Mouse (Mus musculus) spleen, postnatal 14 days (tissue): Measurements from ENCODE around the gene Igsf11.

Source experiments
- DNase-seq, 2 experiments: peaks; one replicate each; pipeline ENCODE4 v3.0.0; 2021 to 2022; ENCODE audit warnings: low spot score in 2 of 2

Igsf11 gene

GRCm38 (mm10) chr16:38892371-38892770, at the start of gene Igsf11:
TSS of gene Igsf11 (plus strand) at chr16:38892671.
- no peak for DNase-seq

GRCm38 (mm10) chr16:38858120-38858749, 34.2 kb upstream of the Igsf11 start:
- no peak for DNase-seq

- DNase-seq = no peak
Measured at GRCm38 (mm10) chr16:38860548-38860947, 31.9 kb upstream of the Igsf11 start.

GRCm38 (mm10) chr16:38864358-38864757, 28.1 kb upstream of the Igsf11 start:
- DNase-seq = no peak

- DNase-seq = no peak
Measured at GRCm38 (mm10) chr16:38873231-38873630, 19.2 kb upstream of the Igsf11 start.

- no peak for DNase-seq
Measured at GRCm38 (mm10) chr16:38874481-38874880, 18.0 kb upstream of the Igsf11 start.

GRCm38 (mm10) chr16:38898816-38899425, 6.5 kb downstream of the Igsf11 start:
- no peak for DNase-seq

- DNase-seq = no peak
Measured at GRCm38 (mm10) chr16:38900024-38900423, 7.6 kb downstream of the Igsf11 start.

GRCm38 (mm10) chr16:38902111-38902778, 9.8 kb downstream of the Igsf11 start:
- peak; percentile 60 to 75 for DNase-seq

GRCm38 (mm10) chr16:38903020-38903419, 10.5 kb downstream of the Igsf11 start:
- DNase-seq = no peak

- no peak for DNase-seq
Measured at GRCm38 (mm10) chr16:38904202-38904601, 11.7 kb downstream of the Igsf11 start.

- no peak for DNase-seq
Measured at GRCm38 (mm10) chr16:38905911-38906310, 13.4 kb downstream of the Igsf11 start.

- DNase-seq = no peak
Measured at GRCm38 (mm10) chr16:38908304-38908703, 15.8 kb downstream of the Igsf11 start.

- DNase-seq = no peak
Measured at GRCm38 (mm10) chr16:38909506-38909905, 17.0 kb downstream of the Igsf11 start.

- no peak for DNase-seq
Measured at GRCm38 (mm10) chr16:38910088-38910487, 17.6 kb downstream of the Igsf11 start.

- no peak for DNase-seq
Measured at GRCm38 (mm10) chr16:38915451-38915850, 23.0 kb downstream of the Igsf11 start.

- DNase-seq = no peak
Measured at GRCm38 (mm10) chr16:38916053-38916786, 23.7 kb downstream of the Igsf11 start.

GRCm38 (mm10) chr16:38916885-38917284, 24.4 kb downstream of the Igsf11 start:
- DNase-seq = no peak

GRCm38 (mm10) chr16:38918121-38918520, 25.6 kb downstream of the Igsf11 start:
- no peak for DNase-seq

GRCm38 (mm10) chr16:38920488-38920887, 28.0 kb downstream of the Igsf11 start:
- no peak for DNase-seq

- DNase-seq = no peak
Measured at GRCm38 (mm10) chr16:38924940-38925339, 32.5 kb downstream of the Igsf11 start.

- DNase-seq = no peak
Measured at GRCm38 (mm10) chr16:38928760-38929159, 36.3 kb downstream of the Igsf11 start.
